Mouse (Mus musculus) neural tube, embryonic 13.5 days (tissue): ENCODE results near the gene Ctnna3. TPM values are rescaled to one million over a fixed set of nuclear protein-coding genes. Genes with fewer than 3 reads are reported as not detected.

ENCODE experiments used
- ATAC-seq: fragments of 200-750 bp; cut with Nextera tagmentation; 2 replicates; pipeline ENCODE4 v1.8.0; 2017; ENCODE audit warnings: low read depth, mild to moderate bottlenecking, moderate TSS enrichment, moderate library complexity
- H3K27ac ChIP-seq: fragments of 300-500 bp; sonication (generic); replicated peaks from 2 replicates; pipeline ENCODE4 v1.5.1; 2015; ENCODE audit warnings: moderate library complexity, mild to moderate bottlenecking, inconsistent platforms
- H3K27me3 ChIP-seq: fragments of 300-500 bp; sonication (generic); 2 replicates; pipeline ENCODE4 v1.6.1; 2015; ENCODE audit warnings: mild to moderate bottlenecking, inconsistent platforms
- H3K36me3 ChIP-seq: fragments of 300-500 bp; sonication (generic); 2 replicates; pipeline ENCODE4 v1.6.1; 2015; ENCODE audit warnings: mild to moderate bottlenecking, inconsistent platforms
- H3K4me1 ChIP-seq: fragments of 300-500 bp; sonication (generic); replicated peaks from 2 replicates; pipeline ENCODE4 v1.6.1; 2015; ENCODE audit warnings: inconsistent platforms
- H3K4me2 ChIP-seq: fragments of 300-500 bp; sonication (generic); 2 replicates; pipeline ENCODE4 v1.6.1; 2015; ENCODE audit warnings: inconsistent platforms, mild to moderate bottlenecking, moderate library complexity
- H3K4me3 ChIP-seq: fragments of 300-500 bp; sonication (generic); 2 replicates; pipeline ENCODE4 v1.5.1; 2015; ENCODE audit warnings: mild to moderate bottlenecking, inconsistent platforms
- H3K9ac ChIP-seq: fragments of 300-500 bp; sonication (generic); 2 replicates; pipeline ENCODE4 v1.6.1; 2015; ENCODE audit warnings: moderate library complexity, mild to moderate bottlenecking, inconsistent platforms
- H3K9me3 ChIP-seq: fragments of 300-500 bp; sonication (generic); 2 replicates; pipeline ENCODE4 v1.6.1; 2016; ENCODE audit warnings: inconsistent platforms
- WGBS: fragments of 180-500 bp; shearing (Covaris S2); methylation state at CpG from one replicate; pipeline ENCODE4 v1.1.7; 2015; 5-methylcytosine and 5-hydroxymethylcytosine counted together
- polyA plus RNA-seq: library from polyadenylated mRNA; unstranded; fragments of >200 nt; fragmentation: Nextera tagmentation; extraction: Ambion mirVana; gene quantifications from 2 replicates; pipeline ENCODE4 v1.2.1, GENCODE M21; 2015

Ctnna3 gene
- polyA plus RNA-seq, 1 experiment from 2014 or later: 3.7 TPM

GRCm38 (mm10) chr10:64049946-64050345 lies 620.0 kb downstream of the Ctnna3 start:
- Histone ChIP-seq H3K36me3 (no peaks in the 10 kb centered on the region), H3K9ac (no peak overlapping the region), H3K27me3 (no peaks in the 10 kb centered on the region), H3K4me3 (no peak overlapping the region), H3K9me3 (no peaks in the 10 kb centered on the region), H3K27ac (no peak overlapping the region), H3K4me2 (no peak overlapping the region), H3K4me1 (no peaks in the 10 kb centered on the region)
- WGBS: 60% methylated on average over 6 of the region's 6 CpGs
- no peak for ATAC-seq

- WGBS: 82% methylated on average over 9 of the region's 9 CpGs
- Histone ChIP-seq H3K4me1 (no peaks in the 10 kb centered on the region), H3K36me3 (no peaks in the 10 kb centered on the region), H3K9me3 (no peaks in the 10 kb centered on the region), H3K9ac (no peak overlapping the region), H3K4me2 (no peak overlapping the region), H3K27me3 (no peaks in the 10 kb centered on the region), H3K27ac (no peak overlapping the region), H3K4me3 (no peak overlapping the region)
- no peak for ATAC-seq
Measured at GRCm38 (mm10) chr10:64063704-64064103, 633.8 kb downstream of the Ctnna3 start.

GRCm38 (mm10) chr10:64075944-64076343 lies 646.0 kb downstream of the Ctnna3 start:
- no peak overlapping the region; the same call in 1 of the 2 replicates for H3K27ac ChIP-seq
- WGBS: 17% methylated on average over 5 of the region's 5 CpGs

GRCm38 (mm10) chr10:64076410-64077052 lies 646.6 kb downstream of the Ctnna3 start:
- ATAC-seq: peak; percentile 53; the same call in 1 of the 2 replicates
- 50% methylated on average over 10 of the region's 10 CpGs for WGBS
- no peaks in the 10 kb centered on the region for H3K36me3 ChIP-seq
- no peaks in the 10 kb centered on the region for H3K27me3 ChIP-seq
- H3K9ac ChIP-seq: no peak overlapping the region
- H3K4me3 ChIP-seq: no peak overlapping the region
- H3K4me1 ChIP-seq: peaks cover 23% of the 10 kb centered on the region
- no peak overlapping the region; the same call in 1 of the 2 replicates for H3K27ac ChIP-seq
- peak overlapping the region; percentile 26 for H3K4me2 ChIP-seq
- H3K9me3 ChIP-seq: no peaks in the 10 kb centered on the region

More at GRCm38 (mm10) chr10:64075944-64076343, 646.0 kb downstream of the Ctnna3 start:
- peak; percentile 84 for ATAC-seq
- H3K4me1 ChIP-seq: peaks cover 23% of the 10 kb centered on the region
- H3K36me3 ChIP-seq: no peaks in the 10 kb centered on the region
- H3K9ac ChIP-seq: no peak overlapping the region
- H3K9me3 ChIP-seq: no peaks in the 10 kb centered on the region
- H3K4me3 ChIP-seq: no peak overlapping the region
- H3K27me3 ChIP-seq: no peaks in the 10 kb centered on the region
- H3K4me2 ChIP-seq: peak overlapping the region; percentile 26

- H3K4me3 ChIP-seq: no peak overlapping the region
- H3K4me2 ChIP-seq: no peak overlapping the region
- H3K4me1 ChIP-seq: peaks cover 28% of the 10 kb centered on the region
- no peak overlapping the region for H3K9ac ChIP-seq
- no peak overlapping the region for H3K27ac ChIP-seq
- H3K27me3 ChIP-seq: no peaks in the 10 kb centered on the region
- no peaks in the 10 kb centered on the region for H3K9me3 ChIP-seq
- WGBS: 85% methylated on average over 3 of the region's 3 CpGs
- no peaks in the 10 kb centered on the region for H3K36me3 ChIP-seq
- no peak for ATAC-seq
Measured at GRCm38 (mm10) chr10:64082345-64082744, 652.4 kb downstream of the Ctnna3 start.

- peak overlapping the region; percentile 56 for H3K9ac ChIP-seq
- 33% methylated on average over 11 of the region's 11 CpGs for WGBS
- peak; percentile 24; the same call in 1 of the 2 replicates for ATAC-seq
- H3K4me1 ChIP-seq: peaks cover 40% of the 10 kb centered on the region
- no peaks in the 10 kb centered on the region for H3K9me3 ChIP-seq
- H3K36me3 ChIP-seq: no peaks in the 10 kb centered on the region
- H3K27ac ChIP-seq: no peak overlapping the region
- H3K4me2 ChIP-seq: peak overlapping the region; percentile 49
- peaks cover 4% of the 10 kb centered on the region for H3K27me3 ChIP-seq
- peak overlapping the region; percentile 25 for H3K4me3 ChIP-seq
Measured at GRCm38 (mm10) chr10:64083813-64084212, 653.9 kb downstream of the Ctnna3 start.

- Histone ChIP-seq H3K27me3 (peaks cover 7% of the 10 kb centered on the region), H3K27ac (no peak overlapping the region), H3K9me3 (no peaks in the 10 kb centered on the region), H3K4me1 (peaks cover 43% of the 10 kb centered on the region), H3K4me3 (peak overlapping the region; percentile 55), H3K9ac (no peak overlapping the region), H3K4me2 (peak overlapping the region; percentile 86), H3K36me3 (no peaks in the 10 kb centered on the region)
- ATAC-seq: no peak
- 41% methylated on average over 4 of the region's 4 CpGs for WGBS
Measured at GRCm38 (mm10) chr10:64084465-64084864, 654.6 kb downstream of the Ctnna3 start.

GRCm38 (mm10) chr10:64086183-64086566 lies 656.3 kb downstream of the Ctnna3 start:
- H3K36me3 ChIP-seq: no peaks in the 10 kb centered on the region
- H3K4me1 ChIP-seq: peaks cover 48% of the 10 kb centered on the region
- peak overlapping the region; percentile 86 for H3K4me2 ChIP-seq
- ATAC-seq: no peak
- H3K27me3 ChIP-seq: peaks cover 7% of the 10 kb centered on the region
- peak overlapping the region; percentile 79 for H3K9ac ChIP-seq
- no peak overlapping the region for H3K27ac ChIP-seq
- H3K9me3 ChIP-seq: no peaks in the 10 kb centered on the region
- 50% methylated on average over 16 of the region's 16 CpGs for WGBS
- peak overlapping the region; percentile 55 for H3K4me3 ChIP-seq

GRCm38 (mm10) chr10:64086567-64087391 lies 656.9 kb downstream of the Ctnna3 start:
- Histone ChIP-seq H3K4me3 (peak overlapping the region; percentile 55), H3K4me2 (peak overlapping the region; percentile 86), H3K9ac (peak overlapping the region; percentile 79), H3K9me3 (no peaks in the 10 kb centered on the region), H3K36me3 (no peaks in the 10 kb centered on the region), H3K4me1 (peaks cover 48% of the 10 kb centered on the region), H3K27ac (peak overlapping the region; percentile 42; the same call in 1 of the 2 replicates), H3K27me3 (peaks cover 7% of the 10 kb centered on the region)
- 0 out of 2 replicates have a peak, but pooled peaks have one; percentile 13 for ATAC-seq
- 2% methylated on average over 12 of the region's 12 CpGs for WGBS

- under 1% methylated on average over 12 of the region's 12 CpGs for WGBS
- Histone ChIP-seq H3K4me2 (peak overlapping the region; percentile 86), H3K4me1 (peaks cover 48% of the 10 kb centered on the region), H3K27me3 (peaks cover 7% of the 10 kb centered on the region), H3K4me3 (peak overlapping the region; percentile 55), H3K9me3 (no peaks in the 10 kb centered on the region), H3K9ac (peak overlapping the region; percentile 79), H3K36me3 (no peaks in the 10 kb centered on the region), H3K27ac (peak overlapping the region; percentile 56)
- peak; percentile 37; the same call in 1 of the 2 replicates for ATAC-seq
Measured at GRCm38 (mm10) chr10:64087521-64087920, 657.6 kb downstream of the Ctnna3 start.

- H3K27me3 ChIP-seq: peaks cover 7% of the 10 kb centered on the region
- H3K9me3 ChIP-seq: no peaks in the 10 kb centered on the region
- peak overlapping the region; percentile 55 for H3K4me3 ChIP-seq
- WGBS: 4% methylated on average over 26 of the region's 26 CpGs
- ATAC-seq: 0 out of 2 replicates have a peak, but pooled peaks have one; percentile 8
- peak overlapping the region; percentile 86 for H3K4me2 ChIP-seq
- H3K36me3 ChIP-seq: no peaks in the 10 kb centered on the region
- H3K4me1 ChIP-seq: peaks cover 48% of the 10 kb centered on the region
- peak overlapping the region; percentile 56 for H3K27ac ChIP-seq
- peak overlapping the region; percentile 79 for H3K9ac ChIP-seq
Measured at GRCm38 (mm10) chr10:64087936-64088773, 658.3 kb downstream of the Ctnna3 start.
